Mouse (Mus musculus) midbrain, embryonic 10.5 days (tissue): ENCODE measurements around the gene Selenos. TPM values are rescaled to one million over a fixed set of nuclear protein-coding genes. Genes with fewer than 3 reads are reported as not detected.
"Not testable (repeated sequence)": the region's sequence is repeated elsewhere in the genome, so short reads cannot be mapped to it uniquely, and the experiment has no call there.

Source experiments
- DNase-seq: peaks from one replicate; pipeline ENCODE4 v3.0.0-alpha.2; 2017; ENCODE audit warnings: low spot score
- H3K27ac ChIP-seq: fragments of 300-500 bp; sonication (generic); replicated peaks from 2 replicates; pipeline ENCODE4 v1.5.1; 2016; ENCODE audit warnings: mild to moderate bottlenecking
- H3K27me3 ChIP-seq: fragments of 300-500 bp; sonication (generic); 2 replicates; pipeline ENCODE4 v1.6.1; 2016; ENCODE audit warnings: low read depth, mild to moderate bottlenecking; ENCODE audit not compliant: poor library complexity, severe bottlenecking
- H3K36me3 ChIP-seq: fragments of 300-500 bp; sonication (generic); 2 replicates; pipeline ENCODE4 v1.6.1; 2016; ENCODE audit warnings: mild to moderate bottlenecking, moderate library complexity
- H3K4me1 ChIP-seq: fragments of 300-500 bp; sonication (generic); 2 replicates; pipeline ENCODE4 v1.6.1; 2016
- H3K4me3 ChIP-seq: fragments of 300-500 bp; sonication (generic); 2 replicates; pipeline ENCODE4 v1.5.1; 2016; ENCODE audit warnings: mild to moderate bottlenecking, moderate library complexity
- H3K9me3 ChIP-seq: fragments of 300-500 bp; sonication (generic); replicated peaks from 2 replicates; pipeline ENCODE4 v1.6.1; 2016; ENCODE audit warnings: mild to moderate bottlenecking
- WGBS: fragments of 180-500 bp; shearing (Covaris S2); methylation state at CpG from one replicate; pipeline ENCODE4 v1.1.7; 2016; 5-methylcytosine and 5-hydroxymethylcytosine counted together
- polyA plus RNA-seq: library from polyadenylated mRNA; unstranded; fragments of >200 nt; fragmentation: Nextera tagmentation; extraction: Ambion mirVana; gene quantifications from 2 replicates; pipeline ENCODE4 v1.2.1, GENCODE M21; 2016

The Selenos gene
- polyA plus RNA-seq, 1 experiment from 2014 or later, result 96.9 TPM

DNA sequence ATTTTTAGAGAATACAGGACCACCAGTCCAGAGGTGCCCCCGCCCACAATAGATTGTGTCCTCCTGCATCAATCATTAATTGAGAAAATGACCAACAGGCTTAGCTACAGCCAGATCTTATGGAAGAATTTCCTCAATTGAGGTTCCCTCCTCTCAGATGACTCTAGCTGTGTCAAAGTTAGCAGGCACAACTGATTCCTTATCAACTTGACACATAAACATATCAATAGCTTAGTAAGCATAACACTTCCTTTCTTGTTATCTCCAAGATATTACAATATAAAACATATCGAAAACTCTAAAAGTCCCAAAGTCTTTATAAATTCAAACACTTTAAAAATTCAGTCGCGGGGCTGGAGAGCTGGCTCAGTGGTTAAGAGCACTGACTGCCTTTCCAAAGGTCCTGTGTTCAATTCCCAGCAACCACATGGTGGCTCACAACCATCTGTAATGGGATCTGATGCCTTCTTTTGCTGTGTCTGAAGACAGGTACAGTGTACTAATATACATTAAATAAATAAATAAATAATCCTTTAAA lies 25.4 kb upstream of the Selenos start:
- Histone ChIP-seq H3K27me3 (no peaks in the 10 kb centered on the region), H3K27ac (no peak overlapping the region), H3K36me3 (no peaks in the 10 kb centered on the region), H3K4me3 (no peak overlapping the region), H3K4me1 (no peaks in the 10 kb centered on the region), H3K9me3 (no peaks in the 10 kb centered on the region)
- DNase-seq, result no peak
- 88% methylated on average over 4 of the region's 4 CpGs for WGBS

DNA sequence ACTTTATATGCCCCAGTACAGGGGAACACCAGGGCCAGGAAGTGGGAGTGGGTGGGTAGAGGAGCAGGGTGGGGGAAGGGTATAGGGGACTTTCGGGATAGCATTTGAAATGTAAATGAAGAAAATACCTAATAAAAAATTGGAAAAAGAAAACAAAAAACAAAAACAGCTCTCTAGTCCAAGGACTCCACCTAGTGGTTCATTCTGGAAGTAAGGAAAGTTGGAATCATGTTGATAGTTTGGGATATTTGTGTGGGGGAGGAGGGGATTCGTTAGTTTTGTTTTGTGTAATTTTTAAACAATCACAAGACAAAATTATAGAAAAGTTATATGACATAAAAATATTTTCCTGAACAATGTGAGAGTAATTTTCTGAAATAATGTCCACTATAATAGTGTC lies 24.1 kb upstream of the Selenos start:
- H3K27ac ChIP-seq, H3K4me1 ChIP-seq, DNase-seq, H3K36me3 ChIP-seq, H3K27me3 ChIP-seq, H3K9me3 ChIP-seq, H3K4me3 ChIP-seq: not testable (repeated sequence)
- 20% methylated on average over 2 of the region's 2 CpGs for WGBS

DNA sequence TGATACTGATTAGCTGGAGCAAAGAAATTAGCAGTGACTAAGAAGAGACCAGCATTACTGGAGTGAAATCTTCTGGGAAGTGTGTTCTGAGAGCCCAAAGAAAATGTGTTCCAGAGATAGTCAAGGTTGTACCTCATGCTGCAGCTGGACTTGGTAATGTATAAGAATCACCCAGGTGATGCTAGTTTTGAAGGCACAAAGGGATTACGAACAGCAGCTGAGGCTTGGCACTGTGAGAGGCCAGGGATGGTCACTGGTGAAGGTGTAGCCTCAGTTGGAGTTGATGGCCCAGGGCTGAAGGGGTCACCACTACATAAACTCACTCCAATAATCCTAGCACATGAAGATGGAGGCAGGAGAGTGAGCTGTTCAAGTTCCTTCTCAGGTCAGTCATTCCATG lies 20.7 kb upstream of the Selenos start, which contains the start of gene Snrpa1:
Snrpa1 (plus strand) TSS at position 301 of the 400 bp plus-strand sequence.
- 81% methylated on average over 1 of the region's 1 CpGs for WGBS
- H3K27ac ChIP-seq, result no peak within 1 kb of the TSS
- H3K27me3 ChIP-seq, result no peaks in the 10 kb centered on the region
- peak within 1 kb of the TSS; percentile 98 for H3K4me3 ChIP-seq
- peaks cover 21% of the 10 kb centered on the region for H3K4me1 ChIP-seq
- no peak for DNase-seq
- peaks cover 16% of the 10 kb centered on the region for H3K36me3 ChIP-seq
- no peaks in the 10 kb centered on the region for H3K9me3 ChIP-seq

DNA sequence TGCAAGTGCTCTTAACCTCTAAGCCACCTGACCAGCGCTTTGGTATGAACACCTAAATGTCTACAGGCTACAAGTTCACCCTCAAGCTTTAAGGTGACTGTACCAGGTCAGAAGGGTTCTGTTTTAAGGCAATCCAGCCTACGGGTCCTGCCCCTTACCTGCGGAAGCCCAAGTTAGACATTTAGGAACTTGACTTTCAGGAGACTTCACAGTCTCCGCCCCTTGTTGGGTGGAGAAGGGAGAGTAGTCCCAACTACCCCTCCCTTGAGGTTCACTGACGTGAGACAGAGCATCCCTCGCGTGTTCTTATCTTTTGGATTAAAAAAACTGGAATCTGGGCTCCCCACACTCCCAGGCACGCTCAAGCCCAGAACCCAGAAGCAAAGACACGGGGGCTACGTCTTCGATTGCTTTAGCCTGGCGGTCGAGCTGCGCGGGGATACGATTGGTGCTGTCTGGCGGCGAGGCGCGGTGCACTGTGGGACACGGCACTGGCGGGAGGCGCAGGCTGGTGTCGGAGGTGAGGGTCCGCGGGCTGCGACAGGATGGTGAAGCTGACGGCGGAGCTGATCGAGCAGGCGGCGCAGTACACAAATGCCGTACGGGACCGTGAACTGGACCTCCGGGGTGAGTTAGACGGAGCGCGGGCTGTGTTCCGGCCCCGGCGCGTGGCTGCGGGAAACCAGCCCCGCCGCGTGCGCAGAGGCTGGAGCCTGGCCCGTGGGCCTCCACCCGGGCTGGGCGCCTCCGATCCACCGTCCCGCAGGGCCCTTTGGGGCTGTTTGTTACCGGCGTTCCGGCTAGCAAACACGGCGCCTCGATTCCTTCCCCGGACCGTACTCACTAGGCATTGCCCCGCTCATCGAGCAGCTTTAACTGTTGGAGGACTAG lies 19.1 kb upstream of the Selenos start:
- H3K36me3 ChIP-seq, result peaks cover 31% of the 10 kb centered on the region
- H3K4me3 ChIP-seq, result peak overlapping the region; percentile 98
- H3K9me3 ChIP-seq, result no peaks in the 10 kb centered on the region
- H3K4me1 ChIP-seq, result peaks cover 21% of the 10 kb centered on the region
- under 1% methylated on average over 64 of the region's 64 CpGs for WGBS
- H3K27ac ChIP-seq, result peak overlapping the region; percentile 95
- DNase-seq, result peak; percentile 93
- H3K27me3 ChIP-seq, result no peaks in the 10 kb centered on the region

DNA sequence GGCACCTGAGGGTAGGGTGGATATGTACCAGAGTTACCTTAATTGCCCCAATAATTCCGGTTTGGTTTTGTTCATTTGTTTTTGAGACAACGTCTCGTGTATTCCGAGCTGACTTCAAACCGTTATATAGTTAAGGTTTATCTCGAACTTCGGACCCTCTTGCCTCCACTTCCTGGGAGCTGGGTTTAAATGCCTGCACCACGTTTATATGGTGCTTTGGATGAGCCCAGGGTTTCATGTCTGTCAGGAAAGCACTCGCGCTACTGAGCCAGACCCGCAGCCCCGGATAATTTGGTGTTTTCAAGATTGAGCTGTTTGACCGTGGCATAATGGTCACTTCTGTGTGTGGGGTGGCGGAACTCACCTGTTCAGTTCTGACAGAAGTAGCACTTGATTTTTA lies 18.4 kb upstream of the Selenos start:
- Histone ChIP-seq H3K27ac (peak overlapping the region; percentile 95), H3K27me3 (no peaks in the 10 kb centered on the region), H3K4me3 (peak overlapping the region; percentile 98), H3K9me3 (no peaks in the 10 kb centered on the region), H3K36me3 (peaks cover 38% of the 10 kb centered on the region), H3K4me1 (peaks cover 21% of the 10 kb centered on the region)
- no peak for DNase-seq
- 2% methylated on average over 14 of the region's 14 CpGs for WGBS

DNA sequence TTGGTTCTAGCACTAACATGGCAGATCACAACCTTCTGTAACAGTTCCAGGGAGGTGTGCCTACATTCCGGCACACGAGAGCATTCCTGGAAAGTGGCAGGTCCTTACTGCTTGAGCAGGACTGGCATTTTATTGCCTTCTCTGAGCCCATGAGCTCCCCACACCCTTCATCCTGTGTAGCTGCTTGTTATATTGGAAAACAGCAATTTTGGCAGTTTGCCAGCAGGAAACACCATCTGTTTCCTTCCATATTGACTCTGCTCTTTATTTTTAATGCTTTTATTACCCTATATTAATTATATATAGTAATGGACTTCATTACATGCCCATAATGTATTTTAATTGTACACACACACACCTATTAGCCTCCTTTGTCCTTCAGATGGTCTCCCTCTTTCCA lies 3.0 kb upstream of the Selenos start:
- Histone ChIP-seq H3K36me3 (peaks cover 65% of the 10 kb centered on the region), H3K4me1 (peaks cover 20% of the 10 kb centered on the region), H3K4me3 (no peak overlapping the region), H3K27ac (no peak overlapping the region), H3K9me3 (no peaks in the 10 kb centered on the region), H3K27me3 (no peaks in the 10 kb centered on the region)
- DNase-seq, result no peak
- 94% methylated on average over 2 of the region's 2 CpGs for WGBS

DNA sequence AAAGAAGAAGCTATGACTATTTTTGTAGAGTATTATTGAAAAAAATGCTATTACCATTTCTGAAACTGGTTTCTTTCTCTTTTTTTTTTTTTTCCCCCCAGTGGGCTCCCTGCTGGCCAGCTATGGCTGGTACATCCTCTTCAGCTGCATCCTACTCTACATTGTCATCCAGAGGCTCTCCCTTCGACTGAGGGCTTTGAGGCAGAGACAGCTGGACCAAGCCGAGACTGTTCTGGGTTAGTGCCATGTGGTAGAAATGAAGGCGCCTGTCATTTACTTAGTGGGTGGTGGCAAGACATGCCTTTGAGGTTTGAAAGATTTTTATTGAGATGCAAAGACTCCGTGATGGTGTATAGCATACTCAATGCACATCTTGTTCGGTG lies 773 bp downstream of the Selenos start:
- H3K4me1 ChIP-seq, result peaks cover 22% of the 10 kb centered on the region
- H3K27me3 ChIP-seq, result no peaks in the 10 kb centered on the region
- peak overlapping the region; percentile 89 for H3K27ac ChIP-seq
- no peak for DNase-seq
- H3K9me3 ChIP-seq, result no peaks in the 10 kb centered on the region
- WGBS, result 50% methylated on average over 5 of the region's 5 CpGs
- peaks cover 65% of the 10 kb centered on the region for H3K36me3 ChIP-seq
- H3K4me3 ChIP-seq, result peak overlapping the region; percentile 89

DNA sequence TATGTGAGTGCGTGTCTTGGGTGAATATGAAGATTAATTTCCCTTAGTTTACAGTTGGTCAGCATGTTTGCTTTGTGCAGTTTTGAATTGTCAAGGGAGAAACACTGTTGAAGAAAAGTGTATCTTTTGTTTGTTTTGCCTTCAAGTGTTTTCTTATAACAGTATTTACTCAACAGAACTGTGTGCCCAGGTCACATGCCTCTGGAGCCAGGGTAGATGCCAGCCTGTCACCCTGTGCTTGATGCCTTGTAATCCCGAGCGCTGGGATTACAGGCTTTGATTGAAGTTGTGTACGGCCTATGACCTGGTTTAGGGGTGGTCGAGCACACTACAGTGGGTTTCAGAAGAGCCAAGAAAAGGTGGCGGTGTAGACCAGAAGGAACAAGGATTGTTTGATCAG lies 4.3 kb downstream of the Selenos start:
- DNase-seq, result no peak
- no peaks in the 10 kb centered on the region for H3K27me3 ChIP-seq
- H3K9me3 ChIP-seq, result no peaks in the 10 kb centered on the region
- H3K4me3 ChIP-seq, result no peak overlapping the region
- H3K27ac ChIP-seq, result no peak overlapping the region
- 89% methylated on average over 6 of the region's 6 CpGs for WGBS
- peaks cover 77% of the 10 kb centered on the region for H3K36me3 ChIP-seq
- H3K4me1 ChIP-seq, result peaks cover 20% of the 10 kb centered on the region

DNA sequence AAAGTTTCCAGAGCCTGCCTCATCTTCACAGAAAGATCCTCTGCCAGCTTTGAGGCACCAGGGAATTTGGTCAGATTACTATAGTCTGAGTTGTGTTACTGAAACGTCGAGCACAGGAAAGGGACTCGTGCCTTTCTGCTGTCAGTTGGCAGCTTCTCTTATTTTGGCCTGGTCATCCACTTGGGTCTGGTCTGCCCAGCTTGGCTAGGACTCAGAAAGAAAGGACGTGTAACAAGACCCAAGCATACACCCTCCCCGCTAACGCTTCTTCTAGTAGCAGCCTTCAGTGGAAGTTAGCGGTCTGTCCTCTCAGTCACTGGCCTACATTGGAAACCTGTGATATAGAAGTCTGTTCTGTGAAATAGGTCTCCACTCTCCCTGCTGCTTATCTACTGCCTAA lies 5.1 kb downstream of the Selenos start:
- Histone ChIP-seq H3K36me3 (peaks cover 85% of the 10 kb centered on the region), H3K9me3 (no peaks in the 10 kb centered on the region), H3K4me1 (peaks cover 18% of the 10 kb centered on the region), H3K4me3 (no peak overlapping the region), H3K27me3 (no peaks in the 10 kb centered on the region), H3K27ac (no peak overlapping the region)
- no peak for DNase-seq
- 88% methylated on average over 7 of the region's 7 CpGs for WGBS

DNA sequence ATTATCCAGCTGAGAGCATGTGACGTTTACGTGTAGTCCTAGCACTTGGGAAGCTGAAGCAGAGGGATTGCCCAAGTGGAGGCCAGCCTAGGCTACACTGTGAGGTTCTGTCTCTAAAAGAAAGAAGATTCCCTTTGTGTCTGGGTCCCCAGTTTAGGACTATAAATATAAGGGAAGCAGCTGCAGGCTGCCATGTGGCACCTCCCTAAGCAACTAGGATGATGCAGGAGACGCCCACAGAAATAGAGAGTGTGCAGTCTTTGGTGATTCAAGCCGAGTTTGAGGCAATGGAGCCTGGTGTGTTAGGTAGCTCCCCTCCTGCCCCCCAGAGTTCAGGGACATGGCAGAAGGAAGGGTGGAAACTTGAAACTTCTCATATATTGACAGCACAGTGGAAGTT lies 8.2 kb downstream of the Selenos start:
- H3K27ac ChIP-seq, result no peak overlapping the region
- H3K9me3 ChIP-seq, result no peaks in the 10 kb centered on the region
- 91% methylated on average over 4 of the region's 4 CpGs for WGBS

DNA sequence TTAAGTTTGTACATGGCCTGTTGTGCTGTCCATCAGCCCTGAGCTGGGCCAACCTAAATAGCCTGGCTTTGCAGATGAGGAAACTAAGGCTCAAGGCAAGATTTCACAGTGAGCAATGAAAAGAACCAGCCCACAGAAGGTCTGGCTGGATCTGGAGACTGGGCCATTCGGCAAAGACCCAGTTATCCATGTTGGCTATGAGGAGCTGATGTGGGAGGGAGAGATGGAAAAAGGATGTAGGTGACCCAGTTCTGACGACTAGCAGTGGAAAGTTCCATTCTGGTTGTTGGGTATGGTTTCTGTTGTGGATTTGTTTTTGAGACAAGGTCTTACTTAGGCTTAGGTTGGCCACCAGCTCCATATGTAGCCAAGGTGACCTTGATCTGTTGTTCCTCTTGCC lies 8.6 kb downstream of the Selenos start:
- Histone ChIP-seq H3K4me1 (no peaks in the 10 kb centered on the region), H3K9me3 (no peaks in the 10 kb centered on the region), H3K36me3 (peaks cover 97% of the 10 kb centered on the region), H3K4me3 (no peak overlapping the region), H3K27ac (no peak overlapping the region), H3K27me3 (no peaks in the 10 kb centered on the region)
- DNase-seq, result no peak
- WGBS, result 86% methylated on average over 2 of the region's 2 CpGs

More for the DNA sequence above, 8.2 kb downstream of the Selenos start:
- no peak for DNase-seq
- Histone ChIP-seq H3K4me3 (no peak overlapping the region), H3K27me3 (no peaks in the 10 kb centered on the region), H3K4me1 (no peaks in the 10 kb centered on the region), H3K36me3 (peaks cover 99% of the 10 kb centered on the region)

DNA sequence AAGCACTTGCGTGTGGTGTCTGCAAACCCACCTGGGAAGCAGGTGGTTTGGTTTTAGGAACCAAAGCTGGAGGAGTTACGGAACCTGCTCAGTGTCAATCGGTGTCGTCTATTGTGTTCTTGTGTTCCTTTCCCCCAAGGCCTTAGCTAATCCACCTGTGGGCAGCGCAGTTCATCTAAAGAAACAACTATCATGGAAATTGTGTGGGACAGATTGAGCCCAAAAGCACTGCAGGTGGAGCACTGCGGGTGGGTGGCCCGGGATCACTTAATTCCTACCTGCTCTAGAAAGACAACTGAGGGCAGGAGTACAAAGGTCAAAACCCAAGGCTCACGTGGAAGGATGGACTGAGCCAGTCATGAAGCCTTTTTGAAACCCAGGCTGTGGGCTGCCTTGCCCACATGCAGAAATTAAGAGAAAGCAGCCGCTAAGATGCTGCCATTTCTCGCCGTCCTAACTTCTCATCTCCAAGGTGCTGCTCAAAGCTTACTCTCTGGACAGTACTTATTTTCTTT lies 11.3 kb downstream of the Selenos start:
- Histone ChIP-seq H3K27me3 (no peaks in the 10 kb centered on the region), H3K36me3 (peaks cover 70% of the 10 kb centered on the region), H3K4me1 (no peaks in the 10 kb centered on the region), H3K4me3 (no peak overlapping the region), H3K27ac (no peak overlapping the region), H3K9me3 (no peaks in the 10 kb centered on the region)
- WGBS, result 82% methylated on average over 11 of the region's 11 CpGs
- no peak for DNase-seq

DNA sequence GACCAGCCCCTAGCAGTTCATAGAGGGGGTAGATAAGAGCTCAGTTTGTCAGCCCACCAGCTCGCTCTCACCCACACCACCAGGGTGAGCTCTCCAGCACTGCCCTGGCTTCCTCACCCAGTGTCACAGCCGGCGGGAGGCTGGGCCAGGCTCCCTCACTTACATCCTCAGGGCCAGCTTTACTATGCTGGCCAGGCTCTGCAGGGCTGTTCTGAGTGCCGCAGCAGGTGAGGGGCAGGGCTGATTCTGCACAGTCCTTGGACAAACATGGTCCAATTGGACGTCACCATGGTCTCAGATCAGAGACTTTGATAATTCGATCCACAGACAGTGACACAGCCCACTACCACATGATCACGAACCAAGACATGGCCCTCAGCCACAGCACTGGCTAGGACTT lies 12.1 kb downstream of the Selenos start:
- Histone ChIP-seq H3K4me1 (no peaks in the 10 kb centered on the region), H3K9me3 (no peaks in the 10 kb centered on the region), H3K36me3 (peaks cover 62% of the 10 kb centered on the region), H3K4me3 (no peak overlapping the region), H3K27ac (no peak overlapping the region), H3K27me3 (no peaks in the 10 kb centered on the region)
- 84% methylated on average over 7 of the region's 7 CpGs for WGBS
- no peak for DNase-seq
